Mouse (Mus musculus) limb, embryonic 11.5 days (tissue): ENCODE results near the gene Olfr1255. TPM values are rescaled to one million over a fixed set of nuclear protein-coding genes. Genes with fewer than 3 reads are reported as not detected.

Experiments used
- polyA plus RNA-seq: library from polyadenylated mRNA; unstranded; fragments of >200 nt; fragmentation: Nextera tagmentation; extraction: Ambion mirVana; gene quantifications from 2 replicates; pipeline ENCODE4 v1.2.1, GENCODE M21; 2014

Gene Olfr1255
- polyA plus RNA-seq, 1 experiment from 2014 or later, result not detected

Other genes starting within 250 kb of the Olfr1255 start
- gene Olfr1245, start 233.6 kb upstream of the Olfr1255 start, polyA plus RNA-seq, result not detected in 2 replicates
- gene Olfr1246, start 218.9 kb upstream of the Olfr1255 start, polyA plus RNA-seq, result not detected in 2 replicates
- not detected in 2 replicates for gene Olfr1247, start 197.9 kb upstream of the Olfr1255 start, polyA plus RNA-seq
- not detected in 2 replicates for gene Olfr1248, start 193.8 kb upstream of the Olfr1255 start, polyA plus RNA-seq
- gene Olfr1249, start 177.1 kb upstream of the Olfr1255 start, polyA plus RNA-seq, result not detected in 2 replicates
- gene Olfr1250, start 150.6 kb upstream of the Olfr1255 start, polyA plus RNA-seq, result not detected in 2 replicates
- gene Olfr1251, start 140.1 kb upstream of the Olfr1255 start, polyA plus RNA-seq, result not detected in 2 replicates
- gene Olfr1252, start 87.0 kb upstream of the Olfr1255 start, polyA plus RNA-seq, result not detected in 2 replicates
- not detected in 2 replicates for gene Olfr1253, start 55.0 kb upstream of the Olfr1255 start, polyA plus RNA-seq
- not detected in 2 replicates for gene Olfr1254, start 18.4 kb upstream of the Olfr1255 start, polyA plus RNA-seq
- gene Olfr1256, start 29.5 kb downstream of the Olfr1255 start, polyA plus RNA-seq, result not detected in 2 replicates
- gene Olfr48, start 36.2 kb downstream of the Olfr1255 start, polyA plus RNA-seq, result not detected in 2 replicates
- not detected in 2 replicates for gene Olfr1257, start 66.4 kb downstream of the Olfr1255 start, polyA plus RNA-seq
- gene Olfr1258, start 115.3 kb downstream of the Olfr1255 start, polyA plus RNA-seq, result not detected in 2 replicates
- not detected in 2 replicates for gene Olfr1259, start 136.6 kb downstream of the Olfr1255 start, polyA plus RNA-seq
- gene Olfr1260, start 162.3 kb downstream of the Olfr1255 start, polyA plus RNA-seq, result not detected in 2 replicates
- gene Olfr1261, start 179.2 kb downstream of the Olfr1255 start, polyA plus RNA-seq, result not detected in 2 replicates
- gene Olfr1262, start 188.1 kb downstream of the Olfr1255 start, polyA plus RNA-seq, result not detected in 2 replicates
- not detected in 2 replicates for gene Olfr1263, start 200.1 kb downstream of the Olfr1255 start, polyA plus RNA-seq
- gene Olfr1264, start 213.5 kb downstream of the Olfr1255 start, polyA plus RNA-seq, result not detected in 2 replicates
- not detected in 2 replicates for gene Olfr1265, start 223.3 kb downstream of the Olfr1255 start, polyA plus RNA-seq